Comparison of ENCODE assay signal across 16 mouse cellular contexts in the genomic region with DNA sequence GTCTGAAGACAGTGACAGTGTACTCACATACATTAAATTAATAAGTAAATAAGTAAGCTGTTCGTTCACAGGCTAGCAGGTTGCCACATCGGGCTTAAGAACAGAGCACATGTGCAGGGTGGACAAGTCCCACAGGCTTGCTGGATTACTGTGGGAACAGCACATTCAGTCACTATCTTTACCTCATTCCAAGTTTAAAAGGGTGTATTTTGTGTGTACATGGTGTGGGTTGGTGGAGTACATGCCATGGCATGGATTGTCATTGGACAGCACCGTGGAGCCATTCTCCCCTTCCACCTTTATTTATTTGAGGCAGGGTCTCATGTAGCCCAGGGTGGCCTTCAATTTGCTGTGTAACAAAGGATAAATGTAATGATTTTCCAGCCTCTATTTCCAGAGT.
"Had no signal": no experiment of that assay in that cellular context is flagged by ENCODE, and none has a peak within 500 bp of the region (broad histone marks: within the 10 kb centered on the region; RNA-seq: fewer than 3 reads in every experiment).

No protein-coding gene starts in this region.

- DNase-seq: retina, postnatal 1 day; right cerebral cortex, adult 18-20 months; right cerebral cortex, postnatal 14 days; right cerebral cortex, postnatal 25 days; right cerebral cortex, postnatal 4 days; spleen, adult 18-20 months; thymus, adult 18-20 months; thymus, adult 2 months; thymus, postnatal 14 days; thymus, postnatal 25 days; thymus, postnatal 36 days; thymus, postnatal 4 days had no signal

- H3K4me3 ChIP-seq: neural tube, embryonic 13.5 days; neural tube, embryonic 15.5 days; stomach, embryonic 15.5 days had no signal

- H3K36me3 ChIP-seq: neural tube, embryonic 13.5 days; neural tube, embryonic 15.5 days; stomach, embryonic 15.5 days had no signal

- H3K9me3 ChIP-seq: neural tube, embryonic 13.5 days; neural tube, embryonic 15.5 days; stomach, embryonic 15.5 days had no signal

- H3K27ac ChIP-seq: neural tube, embryonic 13.5 days; neural tube, embryonic 15.5 days; stomach, embryonic 15.5 days; stomach, postnatal 0 days had no signal

- H3K27me3 ChIP-seq: neural tube, embryonic 13.5 days; neural tube, embryonic 15.5 days; stomach, embryonic 15.5 days had no signal

- H3K9ac ChIP-seq: neural tube, embryonic 13.5 days; neural tube, embryonic 15.5 days; stomach, embryonic 15.5 days had no signal
